Mouse (Mus musculus): ENCODE measurements around the gene Brpf3.

- TF ChIP-seq CTCF (IDR thresholded peaks at IDR 0.05; ENCODE audit: low read depth) (no peak), EP300 (optimal IDR thresholded peaks at IDR 0.05) (no peak)
Observed at GRCm38 (mm10) chr17:28837840-28838239, 37.0 kb downstream of the Brpf3 start.
